Mouse (Mus musculus): ENCODE data around the gene Canx. TPM values are rescaled to one million over a fixed set of nuclear protein-coding genes. Genes with fewer than 3 reads are reported as not detected.

The Canx gene
- polyA plus RNA-seq, 1 experiment from 2014 or later, result 282 TPM

- Histone ChIP-seq H3K9ac (replicated peaks) (no peak overlapping the region), H3K4me2 (replicated peaks) (no peak overlapping the region), H3K27ac (replicated peaks) (no peak overlapping the region), H3K4me3 (no peak overlapping the region), H3K4me1 (no peaks in the 10 kb centered on the region), H3K36me3 (peaks cover 66% of the 10 kb centered on the region), H3K9me3 (no peaks in the 10 kb centered on the region), H3K27me3 (no peaks in the 10 kb centered on the region)
- no peak for ATAC-seq (ENCODE audit: low FRiP score, low read depth)
- WGBS, result 93% methylated on average over 8 of the region's 8 CpGs
Measured at GRCm38 (mm10) chr11:50265931-50266330, 59.5 kb downstream of the Canx start.

- H3K27me3 ChIP-seq, result no peaks in the 10 kb centered on the region
- H3K9ac ChIP-seq (replicated peaks), result no peak overlapping the region
- no peak overlapping the region for H3K4me3 ChIP-seq
- no peak overlapping the region for H3K27ac ChIP-seq (replicated peaks)
- H3K4me1 ChIP-seq, result no peaks in the 10 kb centered on the region
- H3K9me3 ChIP-seq, result no peaks in the 10 kb centered on the region
- ATAC-seq (ENCODE audit: low FRiP score, low read depth), result no peak
- H3K36me3 ChIP-seq, result peaks cover 94% of the 10 kb centered on the region
- H3K4me2 ChIP-seq (replicated peaks), result no peak overlapping the region
- WGBS, result 93% methylated on average over 3 of the region's 3 CpGs
Measured at GRCm38 (mm10) chr11:50263198-50263597, 62.3 kb downstream of the Canx start.

GRCm38 (mm10) chr11:50262020-50262419 is 63.5 kb downstream of the Canx start:
- Histone ChIP-seq H3K9ac (replicated peaks) (no peak overlapping the region), H3K27me3 (no peaks in the 10 kb centered on the region), H3K4me3 (no peak overlapping the region), H3K27ac (replicated peaks) (no peak overlapping the region), H3K4me2 (replicated peaks) (no peak overlapping the region), H3K4me1 (no peaks in the 10 kb centered on the region), H3K9me3 (no peaks in the 10 kb centered on the region), H3K36me3 (peaks cover 97% of the 10 kb centered on the region)
- WGBS, result 98% methylated on average over 4 of the region's 4 CpGs
- ATAC-seq (ENCODE audit: low FRiP score, low read depth), result no peak

GRCm38 (mm10) chr11:50258310-50258709 is 67.2 kb downstream of the Canx start:
- no peaks in the 10 kb centered on the region for H3K27me3 ChIP-seq
- 86% methylated on average over 7 of the region's 7 CpGs for WGBS
- no peaks in the 10 kb centered on the region for H3K9me3 ChIP-seq
- no peak for ATAC-seq (ENCODE audit: low FRiP score, low read depth)
- H3K4me1 ChIP-seq, result no peaks in the 10 kb centered on the region
- no peak overlapping the region for H3K4me2 ChIP-seq (replicated peaks)
- no peak overlapping the region for H3K4me3 ChIP-seq
- H3K9ac ChIP-seq (replicated peaks), result no peak overlapping the region
- no peak overlapping the region for H3K27ac ChIP-seq (replicated peaks)
- peaks cover 75% of the 10 kb centered on the region for H3K36me3 ChIP-seq

- no peak overlapping the region for H3K9ac ChIP-seq (replicated peaks)
- no peaks in the 10 kb centered on the region for H3K9me3 ChIP-seq
- WGBS, result 93% methylated on average over 7 of the region's 7 CpGs
- no peaks in the 10 kb centered on the region for H3K27me3 ChIP-seq
- H3K4me3 ChIP-seq, result no peak overlapping the region
- H3K4me1 ChIP-seq, result no peaks in the 10 kb centered on the region
- no peak overlapping the region for H3K4me2 ChIP-seq (replicated peaks)
- peaks cover 58% of the 10 kb centered on the region for H3K36me3 ChIP-seq
- no peak for ATAC-seq (ENCODE audit: low FRiP score, low read depth)
- no peak overlapping the region for H3K27ac ChIP-seq (replicated peaks)
Measured at GRCm38 (mm10) chr11:50256615-50257014, 68.9 kb downstream of the Canx start.

- Histone ChIP-seq H3K4me1 (no peaks in the 10 kb centered on the region), H3K9ac (replicated peaks) (no peak overlapping the region), H3K27me3 (no peaks in the 10 kb centered on the region), H3K4me3 (no peak overlapping the region), H3K9me3 (no peaks in the 10 kb centered on the region), H3K27ac (replicated peaks) (no peak overlapping the region), H3K4me2 (replicated peaks) (no peak overlapping the region), H3K36me3 (peaks cover 33% of the 10 kb centered on the region)
- 87% methylated on average over 12 of the region's 12 CpGs for WGBS
- ATAC-seq (ENCODE audit: low FRiP score, low read depth), result 0 out of 2 replicates have a peak, but pooled peaks have one; percentile 16
Measured at GRCm38 (mm10) chr11:50254010-50254580, 71.4 kb downstream of the Canx start.

- no peak for ATAC-seq (ENCODE audit: low FRiP score, low read depth)
- H3K9ac ChIP-seq (replicated peaks), result no peak overlapping the region
Measured at GRCm38 (mm10) chr11:50253393-50253792, 72.1 kb downstream of the Canx start.

GRCm38 (mm10) chr11:50252684-50253265 is 72.7 kb downstream of the Canx start:
- Histone ChIP-seq H3K9ac (replicated peaks) (no peak overlapping the region), H3K4me1 (no peaks in the 10 kb centered on the region), H3K4me2 (replicated peaks) (no peak overlapping the region), H3K27ac (replicated peaks) (no peak overlapping the region), H3K27me3 (no peaks in the 10 kb centered on the region), H3K9me3 (no peaks in the 10 kb centered on the region), H3K4me3 (no peak overlapping the region), H3K36me3 (peaks cover 20% of the 10 kb centered on the region)
- 81% methylated on average over 11 of the region's 11 CpGs for WGBS
- no peak for ATAC-seq (ENCODE audit: low FRiP score, low read depth)

More at GRCm38 (mm10) chr11:50253393-50253792, 72.1 kb downstream of the Canx start:
- Histone ChIP-seq H3K27ac (replicated peaks) (no peak overlapping the region), H3K36me3 (peaks cover 26% of the 10 kb centered on the region), H3K4me3 (no peak overlapping the region), H3K27me3 (no peaks in the 10 kb centered on the region), H3K4me2 (replicated peaks) (no peak overlapping the region), H3K4me1 (no peaks in the 10 kb centered on the region), H3K9me3 (no peaks in the 10 kb centered on the region)
- WGBS, result 79% methylated on average over 1 of the region's 1 CpGs

- WGBS, result 77% methylated on average over 3 of the region's 3 CpGs
- Histone ChIP-seq H3K36me3 (peaks cover 14% of the 10 kb centered on the region), H3K27me3 (no peaks in the 10 kb centered on the region), H3K9ac (replicated peaks) (no peak overlapping the region), H3K4me3 (no peak overlapping the region), H3K4me1 (no peaks in the 10 kb centered on the region), H3K4me2 (replicated peaks) (no peak overlapping the region), H3K9me3 (no peaks in the 10 kb centered on the region), H3K27ac (replicated peaks) (no peak overlapping the region)
- no peak for ATAC-seq (ENCODE audit: low FRiP score, low read depth)
Measured at GRCm38 (mm10) chr11:50252166-50252565, 73.3 kb downstream of the Canx start.

GRCm38 (mm10) chr11:50248473-50249171 is 76.9 kb downstream of the Canx start:
- H3K36me3 ChIP-seq, result no peaks in the 10 kb centered on the region
- WGBS, result 83% methylated on average over 7 of the region's 7 CpGs
- no peak overlapping the region for H3K4me3 ChIP-seq
- no peak overlapping the region for H3K27ac ChIP-seq (replicated peaks)
- H3K9ac ChIP-seq (replicated peaks), result no peak overlapping the region
- H3K4me2 ChIP-seq (replicated peaks), result no peak overlapping the region
- no peaks in the 10 kb centered on the region for H3K4me1 ChIP-seq
- H3K9me3 ChIP-seq, result no peaks in the 10 kb centered on the region
- H3K27me3 ChIP-seq, result no peaks in the 10 kb centered on the region
- ATAC-seq (ENCODE audit: low FRiP score, low read depth), result no peak

GRCm38 (mm10) chr11:50245269-50245668 is 80.2 kb downstream of the Canx start:
- Histone ChIP-seq H3K27me3 (no peaks in the 10 kb centered on the region), H3K9me3 (no peaks in the 10 kb centered on the region), H3K36me3 (no peaks in the 10 kb centered on the region), H3K27ac (replicated peaks) (no peak overlapping the region), H3K4me2 (replicated peaks) (no peak overlapping the region), H3K4me1 (no peaks in the 10 kb centered on the region), H3K9ac (replicated peaks) (no peak overlapping the region), H3K4me3 (no peak overlapping the region)
- ATAC-seq (ENCODE audit: low FRiP score, low read depth), result no peak
- 68% methylated on average over 5 of the region's 5 CpGs for WGBS

All from midbrain, embryonic 12.5 days (tissue).